Mouse (Mus musculus) left cerebral cortex, postnatal 14 days (tissue): ENCODE results near the gene 1110051M20Rik. TPM values are rescaled to one million over a fixed set of nuclear protein-coding genes. Genes with fewer than 3 reads are reported as not detected.

ENCODE experiments used
- DNase-seq, 2 experiments: peaks; one replicate each; pipeline ENCODE4 v3.0.0; 2021 to 2022; ENCODE audit warnings: low spot score in 2 of 2, mixed read lengths in 1 of 2
- intact Hi-C: fragments of 180-260 bp; cut with DNase I; formaldehyde crosslinking; loops from one replicate; pipeline ENCODE4 v1.15.1; 2025
- total RNA-seq, 2 experiments: library from RNA; stranded (reverse); gene quantifications; 2 replicates each; pipeline ENCODE4 v1.2.3; 2021

1110051M20Rik gene
- total RNA-seq, 2 experiments from 2014 or later: 84.7 to 89.4 TPM

DNA sequence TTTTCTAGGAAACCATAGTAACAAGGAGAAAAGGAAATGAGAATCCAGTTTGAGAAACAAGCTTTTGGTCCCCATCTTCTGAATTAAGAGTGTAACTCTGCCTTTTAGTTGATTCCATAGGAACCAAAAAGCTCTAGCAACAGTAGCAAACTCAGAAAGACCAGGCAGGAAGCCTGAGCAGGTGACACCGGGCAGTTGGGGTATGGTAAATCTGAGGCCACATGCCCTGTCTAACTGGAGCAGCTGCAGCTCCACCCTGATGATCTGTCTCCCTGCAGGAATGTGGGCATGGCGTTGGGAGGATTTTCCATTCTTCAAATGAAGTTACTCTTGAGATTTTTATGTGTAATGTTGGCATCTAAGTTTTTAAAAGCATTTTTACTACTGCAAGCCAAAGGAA is 74.2 kb downstream of the 1110051M20Rik start:
- intact Hi-C loops: no loop called here
- no peak for DNase-seq

GRCm38 (mm10) chr2:91363272-91363671 is 81.2 kb downstream of the 1110051M20Rik start:
- DNase-seq: no peak
- intact Hi-C loops: no loop called here

DNA sequence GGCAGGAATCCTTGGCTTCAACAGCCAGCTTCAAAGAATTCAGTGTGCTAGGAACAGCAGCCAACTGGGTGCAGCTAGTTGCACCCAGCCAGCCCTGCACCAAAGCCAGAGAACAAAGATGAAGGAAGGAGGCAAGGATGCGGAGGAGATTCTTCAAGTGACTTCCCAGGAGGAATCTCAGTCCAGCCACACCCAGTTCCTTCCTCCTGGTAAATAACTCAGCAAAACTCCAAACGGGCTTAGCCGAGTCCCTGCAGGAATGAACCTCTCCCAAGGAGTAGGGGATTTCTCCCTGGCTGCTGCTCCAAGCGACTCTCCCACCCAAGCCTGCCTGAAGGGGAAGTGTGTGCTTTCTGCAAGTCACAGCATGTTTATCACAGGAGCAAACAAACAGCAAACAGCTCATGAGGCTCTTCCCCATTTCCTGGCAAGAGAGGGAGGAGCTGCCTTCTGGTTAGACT is 83.4 kb downstream of the 1110051M20Rik start:
- intact Hi-C loops: no loop called here
- no peak for DNase-seq

DNA sequence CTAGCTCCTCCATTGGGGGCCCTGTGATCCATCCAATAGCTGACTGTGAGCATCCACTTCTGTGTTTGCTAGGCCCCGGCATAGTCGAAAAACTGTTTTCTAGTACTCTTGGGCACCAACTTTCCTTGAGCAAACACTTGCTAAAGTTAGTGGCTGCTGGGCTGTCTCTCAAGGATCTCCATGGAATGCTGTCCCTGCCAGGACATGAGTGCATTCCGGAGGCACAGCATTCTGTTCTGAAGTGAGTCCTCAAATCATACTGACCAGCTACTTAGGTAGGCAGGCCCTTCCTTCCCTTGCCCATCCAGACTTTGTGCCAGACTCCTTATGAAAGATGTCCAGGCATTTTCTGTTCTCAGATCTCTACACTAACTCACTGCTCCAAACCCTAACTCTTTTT is 88.7 kb downstream of the 1110051M20Rik start:
- intact Hi-C loops: no loop called here
- no peak for DNase-seq

GRCm38 (mm10) chr2:91354727-91355403 is 89.6 kb downstream of the 1110051M20Rik start:
- no peak for DNase-seq
- intact Hi-C loops: no loop called here

GRCm38 (mm10) chr2:91353854-91354253 is 90.7 kb downstream of the 1110051M20Rik start:
- no peak for DNase-seq
- intact Hi-C loops: no loop called here

DNA sequence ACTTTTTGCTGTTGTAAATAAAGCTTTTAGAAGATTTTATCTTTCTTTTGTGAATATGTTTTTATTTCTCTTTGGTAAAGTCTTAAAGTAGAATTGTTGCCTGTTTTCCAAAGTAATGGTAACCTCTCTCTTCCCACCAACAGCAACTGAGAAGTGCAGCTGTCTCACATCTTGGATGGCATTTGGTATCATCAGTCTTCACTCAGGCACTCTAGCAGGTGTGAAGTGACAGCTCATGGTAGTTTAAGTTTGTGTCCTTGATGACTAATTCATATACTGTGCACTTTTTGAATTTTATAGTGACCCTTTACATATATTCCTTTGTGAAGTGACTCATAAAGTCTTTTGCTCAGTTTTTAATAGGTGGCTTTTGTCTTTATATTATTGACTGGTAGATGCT is 92.7 kb downstream of the 1110051M20Rik start:
- intact Hi-C loops: no loop called here
- DNase-seq: no peak

DNA sequence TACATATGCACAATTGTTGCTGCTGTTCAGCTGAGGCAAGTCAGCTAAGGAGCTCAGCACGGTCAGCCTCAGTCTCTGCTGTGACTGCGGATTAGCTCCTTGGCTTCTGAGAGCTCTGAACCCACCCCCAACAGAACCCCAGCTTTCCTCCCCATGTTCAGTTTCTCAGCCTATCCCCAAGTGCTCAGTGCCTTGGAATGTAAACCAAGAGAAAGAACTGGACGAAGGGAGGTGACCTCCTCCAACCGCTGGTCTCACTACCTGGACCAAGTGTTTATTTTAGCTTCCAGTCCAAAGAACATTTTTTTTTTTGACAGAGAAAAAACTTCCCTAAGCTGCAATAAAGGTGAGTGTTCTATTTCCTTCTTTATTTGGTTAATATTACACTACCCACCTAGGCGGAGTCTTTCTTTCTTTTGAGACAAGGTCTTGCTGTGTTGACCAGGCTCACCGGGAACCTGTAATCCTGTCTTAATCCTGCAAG is 94.5 kb downstream of the 1110051M20Rik start:
- intact Hi-C loops: no loop called here
- DNase-seq: no peak

DNA sequence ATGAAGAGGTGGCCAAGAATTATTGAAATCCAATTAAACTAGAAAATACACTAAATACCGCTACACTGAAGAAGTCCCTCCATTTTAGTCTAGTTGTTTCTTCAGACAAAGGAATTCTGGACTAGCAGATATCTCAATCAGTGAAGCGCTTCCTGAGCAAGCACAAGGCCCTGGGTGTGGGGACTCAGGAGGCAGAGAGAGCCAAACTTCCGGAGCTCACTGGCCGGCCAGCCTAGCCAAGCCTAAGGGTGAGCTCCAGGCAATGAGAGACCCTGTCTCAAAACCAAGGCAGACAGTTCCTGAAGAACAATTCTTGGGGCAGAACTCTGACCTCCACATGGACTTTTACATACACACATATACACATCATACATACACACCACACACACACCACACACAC is 95.6 kb downstream of the 1110051M20Rik start:
- intact Hi-C loops: no loop called here
- no peak for DNase-seq

- no peak for DNase-seq
- intact Hi-C loops: no loop called here
Observed at GRCm38 (mm10) chr2:91345644-91346043, 98.9 kb downstream of the 1110051M20Rik start.

DNA sequence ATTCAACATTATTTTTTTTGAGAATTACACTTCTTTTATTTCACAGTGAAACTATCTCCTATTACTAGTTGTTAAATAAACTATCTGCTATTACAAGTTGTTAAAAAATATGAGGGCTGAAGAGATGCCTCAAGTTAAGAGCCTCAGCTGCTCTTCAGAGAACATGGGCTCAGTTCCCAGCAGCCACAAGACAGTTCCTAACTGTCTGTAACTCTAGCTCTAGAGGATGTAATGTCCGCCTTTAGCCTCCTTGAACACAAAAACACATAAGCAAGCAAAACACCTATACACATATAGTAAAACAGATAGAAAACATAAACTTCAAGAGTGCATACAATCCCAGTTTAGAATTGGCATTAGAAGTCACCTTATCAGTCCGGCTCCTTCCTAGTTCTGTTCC is 104.9 kb downstream of the 1110051M20Rik start:
- intact Hi-C loops: no loop called here
- DNase-seq: no peak

DNA sequence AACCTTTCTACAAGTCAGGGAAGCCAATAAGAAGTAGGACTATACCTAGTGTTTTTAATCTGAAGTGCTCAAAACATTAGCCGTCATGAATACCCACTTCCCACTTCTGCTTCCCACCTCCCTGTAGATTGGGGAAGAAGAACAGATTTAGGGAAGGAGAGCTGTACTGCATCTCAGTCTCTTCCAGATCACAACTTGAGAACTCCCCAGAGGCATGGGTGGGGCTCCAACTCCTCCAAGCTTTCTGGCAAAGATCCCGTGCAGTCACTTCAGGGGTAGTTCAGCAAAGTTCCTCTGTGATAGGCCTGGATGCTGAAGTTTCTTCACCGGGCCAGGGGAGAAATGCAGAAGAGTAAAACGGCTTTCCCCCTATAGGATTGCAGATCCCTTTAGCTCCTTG is 109.4 kb downstream of the 1110051M20Rik start:
- no peak for DNase-seq
- intact Hi-C loops: no loop called here

- intact Hi-C loops: no loop called here
- no peak for DNase-seq
Observed at GRCm38 (mm10) chr2:91331051-91331843, 113.3 kb downstream of the 1110051M20Rik start.

DNA sequence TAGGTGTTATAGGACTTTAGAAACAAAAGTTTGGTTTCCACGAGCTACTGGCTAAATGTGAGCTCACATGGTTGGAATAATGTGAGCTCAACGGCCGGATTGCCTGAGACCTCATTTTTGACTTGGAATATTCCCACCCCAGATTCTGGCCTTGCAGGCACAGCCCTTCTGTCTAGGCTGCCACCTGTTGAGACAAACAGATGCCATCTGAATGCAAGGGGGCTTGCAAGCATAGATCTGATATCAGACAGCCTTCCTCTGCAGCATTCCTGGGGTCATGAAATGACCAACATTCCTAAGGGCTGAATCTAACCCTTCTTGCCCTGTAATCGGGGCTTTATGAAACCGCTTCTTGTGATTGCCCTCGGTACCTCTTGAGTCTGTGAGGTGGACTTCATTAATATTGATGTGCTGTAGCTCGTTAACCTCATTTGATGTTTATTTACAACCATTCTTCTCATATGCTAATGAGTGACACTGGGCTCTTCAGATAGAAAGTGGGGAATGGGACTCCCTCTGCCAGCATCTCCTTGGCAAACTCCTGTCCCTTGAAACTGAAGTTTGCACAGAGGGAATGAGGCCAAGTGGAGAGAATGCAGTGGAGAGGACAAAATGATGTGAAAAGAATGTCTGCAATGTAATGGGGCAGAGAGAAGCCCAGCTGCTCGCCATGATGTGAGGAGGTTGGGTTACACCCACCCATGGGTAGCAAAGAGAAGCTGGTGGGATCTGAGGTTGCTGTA is 114.3 kb downstream of the 1110051M20Rik start:
- intact Hi-C loops: loop anchor here (5.0 kb wide), 1 partner anchor 38 kb away; no protein-coding TSS in a partner anchor
- DNase-seq: peak in 1 of 2 experiments; percentile 22

DNA sequence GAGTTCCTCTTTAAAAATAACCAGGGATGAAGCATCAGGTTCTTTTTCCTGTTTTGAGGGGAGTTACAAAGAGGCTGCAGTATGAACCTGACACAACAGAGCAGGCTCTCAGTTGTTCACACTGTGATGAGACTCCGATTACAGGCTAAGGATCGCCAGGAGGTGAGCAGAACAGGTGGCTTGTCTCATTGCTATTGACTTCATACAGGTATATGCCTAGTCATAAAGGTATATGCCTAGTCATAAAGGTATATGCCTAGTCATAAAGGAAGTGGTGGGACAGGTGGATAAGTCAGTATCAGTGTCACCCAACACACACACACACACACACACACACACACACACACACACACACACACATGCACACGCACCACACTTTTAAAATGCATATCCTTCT is 115.8 kb downstream of the 1110051M20Rik start:
- intact Hi-C loops: loop anchor here (5.0 kb wide), 1 partner anchor 36 kb away; no protein-coding TSS in a partner anchor
- no peak for DNase-seq

- DNase-seq: peak; percentile 28 to 40
- intact Hi-C loops: loop anchor here (5.0 kb wide), 1 partner anchor 36 kb away; no protein-coding TSS in a partner anchor
Observed at GRCm38 (mm10) chr2:91327968-91328728, 116.4 kb downstream of the 1110051M20Rik start.

GRCm38 (mm10) chr2:91326746-91327350 is 117.7 kb downstream of the 1110051M20Rik start:
- intact Hi-C loops: loop anchor here (5.0 kb wide), 1 partner anchor 35 kb away; no protein-coding TSS in a partner anchor
- peak in 1 of 2 experiments; percentile 27 for DNase-seq

GRCm38 (mm10) chr2:91324761-91325421 is 119.6 kb downstream of the 1110051M20Rik start:
- DNase-seq: peak; percentile 35 to 64
- intact Hi-C loops: loop anchor here (5.0 kb wide), 1 partner anchor 33 kb away; no protein-coding TSS in a partner anchor
